Mouse (Mus musculus) heart, embryonic 13.5 days (tissue): Measurements from ENCODE around the gene Tmco4. TPM values are rescaled to one million over a fixed set of nuclear protein-coding genes. Genes with fewer than 3 reads are reported as not detected.
A peak's percentile ranks its signal among the peaks of the same experiment; 100 is the strongest.

Source experiments
- ATAC-seq: fragments of 200-750 bp; cut with Nextera tagmentation; 2 replicates; pipeline ENCODE4 v1.8.0; 2017; ENCODE audit warnings: moderate TSS enrichment; ENCODE audit not compliant: insufficient number of reproducible peaks, low FRiP score, low TSS enrichment; ENCODE audit errors: extremely low read depth
- H3K27ac ChIP-seq: fragments of 300-500 bp; sonication (generic); replicated peaks from 2 replicates; pipeline ENCODE4 v1.5.1; 2015; ENCODE audit warnings: moderate library complexity, mild to moderate bottlenecking, inconsistent platforms
- H3K27me3 ChIP-seq: fragments of 300-500 bp; sonication (generic); replicated peaks from 2 replicates; pipeline ENCODE4 v1.6.1; 2015; ENCODE audit warnings: mild to moderate bottlenecking, inconsistent platforms
- H3K36me3 ChIP-seq: fragments of 300-500 bp; sonication (generic); 2 replicates; pipeline ENCODE4 v1.6.1; 2015; ENCODE audit warnings: mild to moderate bottlenecking, inconsistent platforms
- H3K4me1 ChIP-seq: fragments of 300-500 bp; sonication (generic); 2 replicates; pipeline ENCODE4 v1.6.1; 2015; ENCODE audit warnings: inconsistent platforms
- H3K4me2 ChIP-seq: fragments of 300-500 bp; sonication (generic); 2 replicates; pipeline ENCODE4 v1.6.1; 2015; ENCODE audit warnings: inconsistent platforms, mild to moderate bottlenecking, moderate library complexity
- H3K4me3 ChIP-seq: fragments of 300-500 bp; sonication (generic); 2 replicates; pipeline ENCODE4 v1.5.1; 2015; ENCODE audit warnings: moderate library complexity, mild to moderate bottlenecking, inconsistent platforms
- H3K9ac ChIP-seq: fragments of 300-500 bp; sonication (generic); 2 replicates; pipeline ENCODE4 v1.6.1; 2015; ENCODE audit warnings: inconsistent platforms, mild to moderate bottlenecking, moderate library complexity
- H3K9me3 ChIP-seq: fragments of 300-500 bp; sonication (generic); 2 replicates; pipeline ENCODE4 v1.6.1; 2016; ENCODE audit warnings: inconsistent platforms
- WGBS: fragments of 180-500 bp; shearing (Covaris S2); methylation state at CpG from one replicate; pipeline ENCODE4 v1.1.7; 2015; ENCODE audit warnings: mixed read lengths; 5-methylcytosine and 5-hydroxymethylcytosine counted together
- polyA plus RNA-seq: library from polyadenylated mRNA; unstranded; fragments of >200 nt; fragmentation: Nextera tagmentation; extraction: Ambion mirVana; gene quantifications from 2 replicates; pipeline ENCODE4 v1.2.1, GENCODE M21; 2015

Tmco4 gene
- polyA plus RNA-seq, 1 experiment from 2014 or later: 5.6 TPM

DNA sequence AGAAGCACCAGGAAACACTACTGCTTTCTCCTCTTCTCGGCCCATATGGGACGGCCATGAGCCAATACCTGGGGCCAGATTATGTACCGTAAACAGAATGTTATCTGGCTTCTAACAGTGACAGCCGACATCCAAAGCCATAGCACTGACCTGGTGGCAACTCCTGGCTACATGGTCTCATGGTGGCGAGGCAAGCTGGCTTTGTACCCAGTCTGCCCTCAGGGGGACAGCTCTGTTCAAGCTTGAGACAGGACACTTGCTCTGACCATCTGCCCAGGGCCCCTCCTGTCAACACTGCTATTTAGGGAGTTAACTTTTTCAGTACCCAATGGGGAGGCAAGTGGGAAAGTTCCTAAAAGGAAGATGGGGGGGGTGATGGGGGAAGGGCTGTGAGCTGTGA lies 84.6 kb downstream of the Tmco4 start:
- H3K4me3 ChIP-seq: no peak overlapping the region
- no peaks in the 10 kb centered on the region for H3K9me3 ChIP-seq
- 55% methylated on average over 5 of the region's 5 CpGs for WGBS
- ATAC-seq: no peak
- H3K27me3 ChIP-seq: peaks cover 21% of the 10 kb centered on the region; the same call in 1 of the 2 replicates
- no peak overlapping the region for H3K9ac ChIP-seq
- peaks cover 9% of the 10 kb centered on the region for H3K4me1 ChIP-seq
- no peak overlapping the region for H3K27ac ChIP-seq
- H3K4me2 ChIP-seq: no peak overlapping the region
- no peaks in the 10 kb centered on the region for H3K36me3 ChIP-seq

DNA sequence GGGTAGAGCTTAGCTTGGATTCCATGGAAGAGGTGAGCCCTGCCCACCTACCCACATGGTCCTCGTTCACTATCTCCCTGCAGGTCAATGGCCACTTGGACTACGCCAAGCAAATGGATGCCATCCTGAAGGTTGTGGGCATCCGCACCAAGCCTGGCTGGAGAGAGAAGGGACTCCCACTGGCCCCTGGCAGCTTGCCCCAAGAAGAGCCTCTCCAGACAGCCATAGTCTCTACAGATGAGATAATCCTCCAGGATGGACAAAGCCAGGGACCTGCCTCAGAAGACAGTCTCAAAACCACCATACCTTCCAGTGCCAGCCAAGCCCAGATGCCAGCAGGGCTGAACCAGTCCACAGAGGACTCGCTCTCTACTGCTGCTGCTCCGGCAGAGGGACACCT lies 85.3 kb downstream of the Tmco4 start:
- Histone ChIP-seq H3K4me2 (no peak overlapping the region), H3K27me3 (peaks cover 21% of the 10 kb centered on the region; the same call in 1 of the 2 replicates), H3K9me3 (no peaks in the 10 kb centered on the region), H3K27ac (no peak overlapping the region), H3K9ac (no peak overlapping the region), H3K36me3 (no peaks in the 10 kb centered on the region), H3K4me1 (peaks cover 9% of the 10 kb centered on the region), H3K4me3 (no peak overlapping the region)
- 72% methylated on average over 5 of the region's 5 CpGs for WGBS
- ATAC-seq: no peak

DNA sequence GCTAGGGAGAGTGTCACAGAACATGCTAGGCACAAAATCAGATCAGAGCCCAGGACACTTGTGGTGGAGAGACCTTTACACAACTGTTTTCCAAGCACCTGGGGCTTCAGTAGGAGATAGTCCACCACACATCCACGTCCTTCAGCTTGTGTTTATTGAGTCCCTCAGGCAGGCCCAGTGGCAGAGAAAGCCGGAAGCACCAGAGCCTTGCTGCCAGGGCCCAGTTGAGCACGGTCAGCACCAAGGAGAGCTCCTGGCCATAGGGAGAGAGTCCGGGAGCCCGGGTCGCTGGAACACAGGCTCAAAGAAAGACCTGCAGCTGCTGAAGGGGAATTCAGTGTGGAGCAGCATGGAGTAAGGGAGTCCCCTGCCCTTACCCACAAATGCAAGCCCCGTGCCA lies 86.9 kb downstream of the Tmco4 start:
- Histone ChIP-seq H3K27me3 (peaks cover 35% of the 10 kb centered on the region; the same call in 1 of the 2 replicates), H3K4me2 (no peak overlapping the region), H3K36me3 (no peaks in the 10 kb centered on the region), H3K4me3 (no peak overlapping the region), H3K9me3 (no peaks in the 10 kb centered on the region), H3K4me1 (peaks cover 5% of the 10 kb centered on the region), H3K27ac (no peak overlapping the region), H3K9ac (no peak overlapping the region)
- WGBS: 8% methylated on average over 7 of the region's 7 CpGs
- no peak for ATAC-seq

DNA sequence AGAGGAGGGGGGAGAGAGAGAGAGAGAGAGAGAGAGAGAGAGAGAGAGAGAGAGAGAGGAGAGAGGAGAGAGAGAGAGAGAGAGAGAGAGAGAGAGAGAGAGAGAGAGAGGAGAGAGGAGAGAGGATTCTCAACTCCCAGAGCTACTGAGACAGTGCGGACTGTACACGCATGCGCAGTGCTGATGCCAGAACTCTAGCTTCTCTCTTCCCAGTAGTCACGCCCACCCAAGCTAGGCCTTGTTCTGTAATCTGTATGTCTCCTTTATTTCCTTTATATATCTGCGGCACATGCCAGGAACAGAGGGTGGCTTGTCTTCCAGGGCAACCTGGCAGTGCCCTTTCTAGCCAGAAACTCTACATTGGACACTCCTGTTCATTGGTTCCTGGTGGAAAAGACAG lies 92.1 kb downstream of the Tmco4 start:
- Histone ChIP-seq H3K4me1 (no peaks in the 10 kb centered on the region), H3K36me3 (no peaks in the 10 kb centered on the region)
- 85% methylated on average over 5 of the region's 5 CpGs for WGBS

DNA sequence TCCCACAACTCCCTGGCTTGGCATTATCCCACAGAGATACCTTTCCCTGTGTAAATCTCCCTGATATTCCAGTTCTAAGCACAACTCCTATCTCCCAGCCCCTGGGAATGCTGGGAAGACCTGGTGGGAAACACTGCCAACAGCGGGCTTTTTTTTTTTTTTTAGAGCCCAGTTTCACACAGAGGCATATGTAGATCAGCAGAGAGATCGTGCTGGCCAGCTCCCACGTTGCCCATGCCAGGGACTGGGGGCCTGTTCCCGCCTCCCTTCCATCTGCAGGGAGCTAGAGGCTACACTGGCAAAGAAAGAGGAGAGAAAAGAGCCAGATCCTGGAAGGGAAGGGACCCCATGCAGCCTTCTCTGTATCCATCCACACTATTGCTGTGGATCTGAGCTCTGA lies 95.6 kb downstream of the Tmco4 start:
- Histone ChIP-seq H3K4me2 (no peak overlapping the region), H3K9me3 (no peaks in the 10 kb centered on the region), H3K36me3 (no peaks in the 10 kb centered on the region), H3K27me3 (peaks cover 82% of the 10 kb centered on the region), H3K9ac (no peak overlapping the region), H3K27ac (no peak overlapping the region), H3K4me1 (no peaks in the 10 kb centered on the region), H3K4me3 (no peak overlapping the region)
- ATAC-seq: no peak
- 26% methylated on average over 4 of the region's 4 CpGs for WGBS

More for the DNA sequence above, 92.1 kb downstream of the Tmco4 start:
- Histone ChIP-seq H3K4me2 (no peak overlapping the region), H3K27me3 (peaks cover 56% of the 10 kb centered on the region), H3K4me3 (no peak overlapping the region), H3K27ac (no peak overlapping the region), H3K9me3 (no peaks in the 10 kb centered on the region), H3K9ac (no peak overlapping the region)
- no peak for ATAC-seq

DNA sequence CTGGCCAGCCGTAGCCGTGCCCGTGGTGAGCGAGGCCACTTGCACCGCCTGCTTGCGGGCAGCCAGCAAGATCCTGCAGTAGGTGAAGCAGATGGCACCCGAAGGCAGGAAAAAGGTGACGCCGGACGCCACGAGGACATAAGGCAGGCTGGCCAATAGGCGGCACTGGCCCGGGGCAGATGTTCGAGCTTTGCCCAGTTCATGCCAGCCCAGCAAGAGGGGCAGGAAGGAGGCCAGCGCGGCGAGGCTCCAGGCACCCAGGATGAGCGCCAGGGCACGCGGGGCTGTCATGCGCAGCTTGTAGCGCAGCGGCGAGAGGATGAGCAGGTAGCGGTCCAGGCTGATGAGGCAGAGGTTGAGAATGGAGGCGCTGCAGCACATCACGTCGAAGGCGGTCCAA lies 101.4 kb downstream of the Tmco4 start:
- Histone ChIP-seq H3K9me3 (no peaks in the 10 kb centered on the region), H3K9ac (no peak overlapping the region), H3K4me1 (peaks cover 18% of the 10 kb centered on the region), H3K27ac (no peak overlapping the region), H3K4me3 (peak overlapping the region; percentile 62), H3K4me2 (peak overlapping the region; percentile 94), H3K36me3 (no peaks in the 10 kb centered on the region), H3K27me3 (peaks cover 90% of the 10 kb centered on the region)
- no peak for ATAC-seq
- 13% methylated on average over 29 of the region's 29 CpGs for WGBS

DNA sequence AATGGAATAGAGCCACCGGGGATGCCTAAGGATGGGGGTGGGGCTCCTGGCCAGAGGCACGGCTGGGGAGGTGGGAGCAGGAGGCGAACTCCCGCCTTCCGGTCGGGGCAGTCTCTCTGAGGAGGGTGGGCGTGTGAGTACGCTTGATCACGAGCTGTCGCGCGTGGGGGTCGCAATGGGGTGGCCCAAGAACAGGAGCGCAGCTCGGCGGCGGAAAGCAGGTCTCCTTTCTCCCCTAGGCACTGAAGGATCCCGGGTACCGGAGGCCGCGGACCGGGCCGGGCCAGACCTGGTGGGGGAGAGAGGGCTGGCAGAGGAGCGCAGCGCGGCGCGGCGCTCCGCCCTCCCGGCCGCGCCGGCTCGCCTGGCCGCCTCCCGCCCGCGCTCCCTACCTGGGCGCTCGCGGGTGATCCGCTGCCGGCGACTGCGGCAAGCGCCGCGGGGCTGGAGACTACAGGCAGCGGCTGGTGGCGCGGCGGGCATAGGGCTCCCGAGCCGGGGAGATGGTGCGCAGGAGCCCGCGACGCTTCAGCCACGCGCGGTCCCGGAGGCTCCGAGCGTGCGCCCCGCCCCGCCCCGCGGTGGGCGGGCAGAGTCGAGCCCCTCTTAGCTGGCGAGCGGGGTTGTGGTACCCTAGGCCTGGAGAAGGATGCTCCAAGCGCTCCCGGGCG lies 102.5 kb downstream of the Tmco4 start, which contains the start of gene Htr6:
TSS of gene Htr6 (minus strand) at position 530 of the 671 bp plus-strand sequence.
- Histone ChIP-seq H3K36me3 (no peaks in the 10 kb centered on the region), H3K9ac (peak within 1 kb of the TSS; percentile 69), H3K4me3 (peak within 1 kb of the TSS; percentile 62), H3K27me3 (peaks cover 84% of the 10 kb centered on the region), H3K4me1 (peaks cover 18% of the 10 kb centered on the region), H3K9me3 (no peaks in the 10 kb centered on the region), H3K4me2 (peak within 1 kb of the TSS; percentile 94), H3K27ac (no peak within 1 kb of the TSS)
- no peak for ATAC-seq
- WGBS: under 1% methylated on average over 49 of the region's 77 CpGs

DNA sequence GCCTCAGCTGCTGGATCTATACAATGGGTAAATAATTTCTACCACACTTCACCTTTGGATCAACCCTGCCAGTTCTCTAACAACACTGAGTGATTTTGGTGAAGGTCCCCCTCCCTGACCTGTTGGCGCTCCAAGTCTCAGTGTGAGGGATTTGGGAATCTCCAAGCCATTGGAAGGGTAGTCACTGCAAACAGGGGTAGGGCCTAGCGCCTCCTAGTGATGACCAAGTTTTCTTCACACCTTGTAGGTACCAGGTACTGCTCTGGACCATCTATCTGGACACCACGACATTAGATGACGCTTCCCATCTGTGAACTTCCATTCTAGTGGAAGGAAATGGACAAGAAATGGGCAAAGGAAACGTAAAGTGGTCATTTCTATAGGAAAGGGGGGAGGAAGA lies 103.2 kb downstream of the Tmco4 start:
- WGBS: 10% methylated on average over 5 of the region's 5 CpGs
- peak overlapping the region; percentile 62 for H3K4me3 ChIP-seq

DNA sequence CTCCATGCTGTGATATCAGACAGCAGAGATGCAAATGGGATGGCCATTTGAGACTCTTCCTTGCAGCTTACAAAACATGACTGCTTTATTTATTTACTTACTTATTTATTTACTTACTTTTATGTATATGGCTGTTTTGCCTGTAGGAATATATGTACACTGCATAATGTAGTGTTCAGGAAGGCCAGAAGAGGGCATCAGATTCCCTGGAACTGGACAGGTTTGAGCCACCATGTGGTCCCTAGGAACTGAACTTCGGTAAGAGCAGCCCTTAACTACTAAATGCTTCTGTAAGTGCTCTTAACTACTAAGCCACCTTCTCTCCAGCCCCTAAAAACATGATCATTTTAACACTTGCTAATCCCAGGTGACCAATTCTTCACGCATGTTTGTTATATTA lies 105.6 kb downstream of the Tmco4 start:
- Histone ChIP-seq H3K4me2 (no peak overlapping the region), H3K9ac (no peak overlapping the region), H3K4me1 (peaks cover 25% of the 10 kb centered on the region), H3K27ac (no peak overlapping the region), H3K9me3 (no peaks in the 10 kb centered on the region), H3K27me3 (peaks cover 74% of the 10 kb centered on the region), H3K36me3 (no peaks in the 10 kb centered on the region), H3K4me3 (no peak overlapping the region)
- 44% methylated on average over 2 of the region's 2 CpGs for WGBS
- ATAC-seq: no peak

More for the DNA sequence above, 103.2 kb downstream of the Tmco4 start:
- Histone ChIP-seq H3K27ac (no peak overlapping the region), H3K9me3 (no peaks in the 10 kb centered on the region), H3K36me3 (no peaks in the 10 kb centered on the region), H3K4me2 (peak overlapping the region; percentile 94), H3K9ac (no peak overlapping the region), H3K4me1 (peaks cover 18% of the 10 kb centered on the region), H3K27me3 (peaks cover 76% of the 10 kb centered on the region)
- ATAC-seq: no peak

DNA sequence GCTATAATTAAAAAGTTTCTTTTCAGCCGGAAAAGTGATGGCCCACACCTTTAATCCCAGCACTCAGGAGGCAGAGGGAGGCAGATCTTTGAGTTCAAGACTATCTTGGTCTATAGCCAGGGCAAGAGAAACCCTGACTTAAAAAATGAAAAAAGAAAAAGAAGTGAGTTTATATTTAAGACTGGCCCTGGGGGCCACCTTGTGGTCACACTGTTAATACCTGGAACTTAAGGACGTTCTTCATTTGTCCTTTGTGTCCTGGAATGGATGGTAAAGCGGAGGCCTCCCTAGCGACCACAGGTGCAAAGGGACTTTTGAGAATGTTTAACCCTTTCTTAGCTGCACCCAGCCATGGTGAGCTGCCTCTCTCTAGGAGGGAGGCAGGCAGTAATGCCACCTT lies 106.0 kb downstream of the Tmco4 start:
- no peaks in the 10 kb centered on the region for H3K9me3 ChIP-seq
- no peak overlapping the region for H3K4me3 ChIP-seq
- peaks cover 71% of the 10 kb centered on the region for H3K27me3 ChIP-seq
- no peak overlapping the region for H3K4me2 ChIP-seq
- no peak overlapping the region for H3K9ac ChIP-seq
- H3K4me1 ChIP-seq: peaks cover 27% of the 10 kb centered on the region
- no peak overlapping the region for H3K27ac ChIP-seq
- no peaks in the 10 kb centered on the region for H3K36me3 ChIP-seq
- no peak for ATAC-seq
- 13% methylated on average over 4 of the region's 4 CpGs for WGBS

DNA sequence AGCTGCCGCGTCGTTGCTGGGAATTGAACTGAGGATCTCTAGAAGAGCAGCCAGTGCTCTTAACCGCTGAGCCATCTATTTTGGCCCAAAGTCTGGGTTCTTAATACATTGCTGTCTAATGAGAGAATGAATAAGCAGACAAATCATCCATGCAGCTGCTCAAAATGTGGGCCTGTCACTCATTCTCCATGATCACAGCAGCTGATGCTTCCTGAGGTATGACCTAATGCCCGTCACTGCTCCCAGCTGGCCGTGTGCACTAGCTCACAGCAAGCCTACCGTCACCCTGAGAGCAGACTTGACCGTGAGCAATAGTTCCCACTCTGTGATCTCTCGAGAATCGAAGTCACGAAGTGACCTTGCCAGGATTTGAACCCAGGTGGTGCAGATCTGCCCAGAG lies 106.8 kb downstream of the Tmco4 start:
- Histone ChIP-seq H3K4me1 (peaks cover 23% of the 10 kb centered on the region), H3K9ac (no peak overlapping the region), H3K36me3 (no peaks in the 10 kb centered on the region), H3K4me2 (no peak overlapping the region), H3K4me3 (no peak overlapping the region), H3K27ac (no peak overlapping the region), H3K9me3 (no peaks in the 10 kb centered on the region), H3K27me3 (peaks cover 68% of the 10 kb centered on the region)
- 68% methylated on average over 11 of the region's 11 CpGs for WGBS
- ATAC-seq: no peak

DNA sequence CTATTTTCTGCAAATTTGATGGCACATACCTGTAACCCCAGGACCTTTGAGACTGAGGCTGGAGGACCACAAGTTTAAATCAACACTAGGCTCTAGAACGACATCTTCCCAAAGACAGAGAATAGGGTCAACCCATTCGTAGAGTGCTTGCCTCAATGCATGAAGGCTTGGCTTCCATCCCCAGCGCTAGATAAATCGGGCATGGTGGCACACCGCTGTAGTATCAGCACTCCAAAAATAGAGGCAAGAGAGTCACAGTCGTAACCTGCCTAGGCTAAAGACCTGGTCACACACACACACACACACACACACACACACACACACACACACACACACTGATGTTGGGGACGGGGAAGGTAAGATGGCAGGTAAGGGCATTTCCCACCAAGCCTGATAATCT lies 107.6 kb downstream of the Tmco4 start:
- Histone ChIP-seq H3K27ac (no peak overlapping the region), H3K4me3 (no peak overlapping the region), H3K9ac (no peak overlapping the region), H3K4me2 (no peak overlapping the region), H3K36me3 (no peaks in the 10 kb centered on the region), H3K9me3 (no peaks in the 10 kb centered on the region), H3K27me3 (peaks cover 68% of the 10 kb centered on the region), H3K4me1 (peaks cover 15% of the 10 kb centered on the region)
- WGBS: 73% methylated on average over 7 of the region's 7 CpGs
- no peak for ATAC-seq
